Mouse (Mus musculus): ENCODE results near the gene Slit3. TPM values are rescaled to one million over a fixed set of nuclear protein-coding genes. Genes with fewer than 3 reads are reported as not detected.

The Slit3 gene
- polyA plus RNA-seq, 1 experiment from 2014 or later, result 14.3 TPM

DNA sequence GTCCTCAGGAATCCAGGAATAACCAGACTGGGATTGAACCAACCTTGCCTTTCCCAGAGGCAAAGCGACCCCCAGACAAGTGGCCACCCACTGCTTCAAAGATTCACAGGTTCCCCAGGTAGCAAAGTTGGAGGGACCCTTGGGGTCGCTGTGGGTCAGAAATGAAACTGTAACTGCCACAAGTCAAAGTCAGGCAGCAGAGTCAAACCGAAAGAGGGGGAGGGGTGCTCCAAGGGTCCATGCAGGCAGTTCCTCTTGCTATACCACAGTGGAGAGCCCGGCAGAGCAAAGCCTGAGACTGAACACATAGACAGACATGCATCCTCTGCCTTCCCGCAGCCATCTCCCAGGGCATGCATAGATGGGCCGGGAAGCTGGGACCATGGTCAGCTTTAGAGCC lies 590.3 kb downstream of the Slit3 start:
- Histone ChIP-seq H3K4me1 (replicated peaks; ENCODE audit: control insufficient read depth, insufficient read depth, low read length) (no peaks in the 10 kb centered on the region), H3K27me3 (ENCODE audit: control insufficient read depth, insufficient read depth, low read length) (no peaks in the 10 kb centered on the region), H3K9me3 (ENCODE audit: control insufficient read depth, low read length) (no peaks in the 10 kb centered on the region), H3K9ac (no peak overlapping the region), H3K27ac (no peak overlapping the region), H3K36me3 (replicated peaks; ENCODE audit: control insufficient read depth, insufficient read depth) (no peaks in the 10 kb centered on the region), H3K4me2 (replicated peaks) (no peak overlapping the region), H3K4me3 (replicated peaks; ENCODE audit: low read length) (no peak overlapping the region)
- ATAC-seq (ENCODE audit: low FRiP score), result no peak
- DNase-seq (ENCODE audit: low spot score), result no peak
- WGBS, result 93% methylated on average over 6 of the region's 6 CpGs

DNA sequence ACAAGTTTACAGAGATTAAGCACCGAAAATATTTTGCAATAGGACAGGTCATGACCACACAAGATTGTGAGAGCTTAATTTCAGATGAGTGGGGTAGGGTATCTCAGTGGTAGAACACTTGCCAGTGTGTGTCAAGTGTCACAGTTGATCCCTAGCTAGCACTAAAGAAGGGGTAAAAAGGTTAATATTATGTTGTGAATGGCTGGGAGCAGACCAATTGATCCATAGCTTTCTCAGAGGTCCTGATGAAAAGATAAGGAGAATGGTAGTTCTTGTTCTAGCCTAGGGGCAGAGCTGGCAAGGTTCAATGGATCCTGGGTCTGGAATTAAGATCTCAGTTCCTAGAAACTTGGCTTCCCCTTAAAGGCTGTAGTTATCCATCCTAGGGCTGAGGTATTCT lies 597.9 kb downstream of the Slit3 start:
- no peak for ATAC-seq (ENCODE audit: low FRiP score)

DNA sequence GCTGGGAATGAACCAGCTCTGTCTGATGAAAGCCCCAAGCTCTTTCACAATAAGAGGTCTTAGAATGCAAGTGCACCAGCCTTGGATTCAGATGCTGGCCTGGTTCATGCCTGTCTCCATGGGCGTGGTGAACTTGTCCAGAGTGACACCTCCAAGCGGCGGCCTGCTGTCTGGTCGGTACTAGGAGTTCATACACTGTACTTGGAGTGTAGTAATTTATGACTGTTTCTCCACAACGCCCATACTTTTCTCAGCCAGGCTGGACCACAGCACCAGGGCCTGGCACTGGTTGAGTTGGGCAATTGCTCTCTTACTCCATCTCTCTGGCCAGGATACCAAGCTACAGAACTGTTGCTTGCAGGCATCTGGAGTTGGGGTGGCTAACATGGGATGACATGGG lies 602.9 kb downstream of the Slit3 start:
- 85% methylated on average over 5 of the region's 5 CpGs for WGBS
- Histone ChIP-seq H3K9me3 (ENCODE audit: control insufficient read depth, low read length) (no peaks in the 10 kb centered on the region), H3K27me3 (ENCODE audit: control insufficient read depth, insufficient read depth, low read length) (no peaks in the 10 kb centered on the region), H3K9ac (no peak overlapping the region), H3K4me2 (replicated peaks) (no peak overlapping the region), H3K4me1 (replicated peaks; ENCODE audit: control insufficient read depth, insufficient read depth, low read length) (no peaks in the 10 kb centered on the region), H3K4me3 (replicated peaks; ENCODE audit: low read length) (no peak overlapping the region), H3K36me3 (replicated peaks; ENCODE audit: control insufficient read depth, insufficient read depth) (no peaks in the 10 kb centered on the region), H3K27ac (no peak overlapping the region)
- ATAC-seq (ENCODE audit: low FRiP score), result no peak
- DNase-seq (ENCODE audit: low spot score), result no peak

More for the DNA sequence above, 597.9 kb downstream of the Slit3 start:
- no peak overlapping the region for H3K27ac ChIP-seq
- no peak for DNase-seq (ENCODE audit: low spot score)
- no peak overlapping the region for H3K9ac ChIP-seq
- no peak overlapping the region for H3K4me3 ChIP-seq (replicated peaks; ENCODE audit: low read length)
- H3K4me2 ChIP-seq (replicated peaks), result no peak overlapping the region
- no peaks in the 10 kb centered on the region for H3K4me1 ChIP-seq (replicated peaks; ENCODE audit: control insufficient read depth, insufficient read depth, low read length)
- 84% methylated on average over 1 of the region's 1 CpGs for WGBS
- H3K27me3 ChIP-seq (ENCODE audit: control insufficient read depth, insufficient read depth, low read length), result no peaks in the 10 kb centered on the region
- no peaks in the 10 kb centered on the region for H3K36me3 ChIP-seq (replicated peaks; ENCODE audit: control insufficient read depth, insufficient read depth)
- H3K9me3 ChIP-seq (ENCODE audit: control insufficient read depth, low read length), result no peaks in the 10 kb centered on the region

DNA sequence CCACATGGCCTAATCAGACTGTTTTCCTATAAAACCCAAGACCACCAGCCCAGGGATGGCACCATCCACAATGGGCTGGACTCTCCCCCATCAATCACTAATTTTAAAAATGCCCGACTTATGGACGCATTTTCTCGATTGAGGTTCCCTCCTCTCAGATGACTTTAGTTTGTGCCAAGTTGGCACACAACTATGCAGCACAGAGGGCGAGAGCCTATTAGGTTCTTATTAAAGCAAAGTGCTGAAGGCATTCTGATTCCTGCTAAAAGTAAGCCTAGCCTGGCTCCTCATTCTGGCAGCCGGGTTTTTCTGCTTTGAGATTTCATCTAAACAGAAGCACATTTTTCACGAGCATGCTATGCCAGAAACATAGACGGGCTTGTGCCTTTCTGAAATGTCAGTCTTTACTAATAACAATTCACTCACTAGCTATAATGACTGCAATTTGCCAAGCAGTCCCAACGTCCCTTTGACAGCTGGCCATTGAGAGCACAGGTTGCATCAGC lies 605.4 kb downstream of the Slit3 start:
- ATAC-seq (ENCODE audit: low FRiP score) (no peak), DNase-seq (ENCODE audit: low spot score) (peak; percentile 25)
- WGBS, result 72% methylated on average over 8 of the region's 8 CpGs

DNA sequence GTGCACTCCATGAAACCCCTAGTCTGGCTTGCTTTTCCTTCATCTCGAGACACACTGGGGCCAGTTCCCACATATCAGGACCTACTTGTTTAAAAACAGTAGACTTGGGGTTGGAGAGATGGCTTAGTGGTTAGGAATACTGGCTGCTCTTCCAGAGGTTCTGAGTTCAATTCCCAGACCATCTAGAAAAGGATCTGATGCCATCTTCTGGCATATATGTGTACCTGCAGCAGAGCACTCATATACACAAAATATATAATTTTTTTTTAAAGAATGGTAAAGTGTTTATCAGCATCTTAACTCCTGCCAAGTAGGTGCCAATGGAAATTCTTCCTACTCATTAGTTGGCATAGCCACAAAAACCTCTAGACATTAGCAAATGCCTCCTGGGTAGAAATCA lies 607.2 kb downstream of the Slit3 start:
- Histone ChIP-seq H3K9me3 (ENCODE audit: control insufficient read depth, low read length) (no peaks in the 10 kb centered on the region), H3K4me3 (replicated peaks; ENCODE audit: low read length) (no peak overlapping the region), H3K27ac (no peak overlapping the region), H3K36me3 (replicated peaks; ENCODE audit: control insufficient read depth, insufficient read depth) (no peaks in the 10 kb centered on the region), H3K27me3 (ENCODE audit: control insufficient read depth, insufficient read depth, low read length) (no peaks in the 10 kb centered on the region), H3K4me2 (replicated peaks) (no peak overlapping the region), H3K9ac (no peak overlapping the region), H3K4me1 (replicated peaks; ENCODE audit: control insufficient read depth, insufficient read depth, low read length) (peaks cover 7% of the 10 kb centered on the region; the same call in 1 of the 2 replicates)
- 90% methylated on average over 1 of the region's 1 CpGs for WGBS
- no peak for DNase-seq (ENCODE audit: low spot score)
- no peak for ATAC-seq (ENCODE audit: low FRiP score)

More for the DNA sequence above, 605.4 kb downstream of the Slit3 start:
- Histone ChIP-seq H3K4me3 (replicated peaks; ENCODE audit: low read length) (no peak overlapping the region), H3K9me3 (ENCODE audit: control insufficient read depth, low read length) (no peaks in the 10 kb centered on the region), H3K27me3 (ENCODE audit: control insufficient read depth, insufficient read depth, low read length) (no peaks in the 10 kb centered on the region), H3K4me2 (replicated peaks) (no peak overlapping the region), H3K4me1 (replicated peaks; ENCODE audit: control insufficient read depth, insufficient read depth, low read length) (peaks cover 7% of the 10 kb centered on the region; the same call in 1 of the 2 replicates), H3K27ac (no peak overlapping the region), H3K36me3 (replicated peaks; ENCODE audit: control insufficient read depth, insufficient read depth) (no peaks in the 10 kb centered on the region), H3K9ac (no peak overlapping the region)

DNA sequence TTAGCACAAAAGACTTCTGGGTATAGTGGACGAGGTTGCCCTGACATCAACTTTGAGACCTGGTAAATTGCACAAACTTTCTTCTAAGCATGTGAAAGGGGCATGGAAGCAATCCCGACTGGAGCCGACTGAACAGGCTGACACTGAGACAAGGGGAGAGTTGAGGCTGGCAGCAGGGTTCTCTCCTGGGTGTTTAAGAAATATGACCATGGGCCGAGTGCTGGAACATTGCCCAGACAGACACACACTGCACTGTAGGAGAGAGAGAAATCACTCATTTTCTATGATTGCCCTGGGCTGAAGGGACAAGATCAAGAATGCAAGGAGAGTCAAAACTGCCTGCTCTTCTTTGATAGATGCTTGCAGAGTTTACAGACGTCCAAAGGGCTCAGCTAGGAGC lies 608.2 kb downstream of the Slit3 start:
- DNase-seq (ENCODE audit: low spot score) (peak; percentile 24), ATAC-seq (ENCODE audit: low FRiP score) (no peak)
- no peaks in the 10 kb centered on the region for H3K9me3 ChIP-seq (ENCODE audit: control insufficient read depth, low read length)
- no peaks in the 10 kb centered on the region for H3K27me3 ChIP-seq (ENCODE audit: control insufficient read depth, insufficient read depth, low read length)
- no peak overlapping the region for H3K4me2 ChIP-seq (replicated peaks)
- WGBS, result 34% methylated on average over 5 of the region's 5 CpGs
- no peak overlapping the region for H3K27ac ChIP-seq
- no peaks in the 10 kb centered on the region for H3K36me3 ChIP-seq (replicated peaks; ENCODE audit: control insufficient read depth, insufficient read depth)
- H3K4me3 ChIP-seq (replicated peaks; ENCODE audit: low read length), result no peak overlapping the region
- H3K4me1 ChIP-seq (replicated peaks; ENCODE audit: control insufficient read depth, insufficient read depth, low read length), result peaks cover 7% of the 10 kb centered on the region; the same call in 1 of the 2 replicates
- no peak overlapping the region for H3K9ac ChIP-seq

DNA sequence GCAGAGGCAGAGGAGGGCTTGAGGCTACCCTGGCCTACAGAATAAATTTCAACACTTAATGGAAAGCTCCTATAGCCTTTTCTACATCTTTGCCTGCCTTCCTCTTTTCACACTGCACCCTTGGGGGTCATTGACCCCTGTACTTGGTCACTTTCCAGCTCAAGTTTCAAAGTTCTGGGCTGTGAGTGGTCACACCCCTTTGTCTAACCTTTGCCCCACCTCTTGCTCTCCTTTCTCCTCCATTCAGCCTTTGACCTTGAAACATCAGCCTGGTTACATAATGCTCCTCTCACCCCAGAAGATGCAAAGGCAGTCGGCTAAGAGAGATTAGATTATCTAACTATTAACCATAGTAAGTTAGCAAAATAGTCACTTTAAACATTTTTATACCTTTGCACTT lies 611.3 kb downstream of the Slit3 start:
- no peak overlapping the region for H3K4me3 ChIP-seq (replicated peaks; ENCODE audit: low read length)
- H3K27ac ChIP-seq, result no peak overlapping the region
- peaks cover 7% of the 10 kb centered on the region; the same call in 1 of the 2 replicates for H3K4me1 ChIP-seq (replicated peaks; ENCODE audit: control insufficient read depth, insufficient read depth, low read length)
- ATAC-seq (ENCODE audit: low FRiP score) (no peak), DNase-seq (ENCODE audit: low spot score) (no peak)
- no peak overlapping the region for H3K9ac ChIP-seq
- WGBS, result 47% methylated on average over 1 of the region's 1 CpGs
- H3K4me2 ChIP-seq (replicated peaks), result no peak overlapping the region
- no peaks in the 10 kb centered on the region for H3K36me3 ChIP-seq (replicated peaks; ENCODE audit: control insufficient read depth, insufficient read depth)
- no peaks in the 10 kb centered on the region for H3K27me3 ChIP-seq (ENCODE audit: control insufficient read depth, insufficient read depth, low read length)
- H3K9me3 ChIP-seq (ENCODE audit: control insufficient read depth, low read length), result no peaks in the 10 kb centered on the region

DNA sequence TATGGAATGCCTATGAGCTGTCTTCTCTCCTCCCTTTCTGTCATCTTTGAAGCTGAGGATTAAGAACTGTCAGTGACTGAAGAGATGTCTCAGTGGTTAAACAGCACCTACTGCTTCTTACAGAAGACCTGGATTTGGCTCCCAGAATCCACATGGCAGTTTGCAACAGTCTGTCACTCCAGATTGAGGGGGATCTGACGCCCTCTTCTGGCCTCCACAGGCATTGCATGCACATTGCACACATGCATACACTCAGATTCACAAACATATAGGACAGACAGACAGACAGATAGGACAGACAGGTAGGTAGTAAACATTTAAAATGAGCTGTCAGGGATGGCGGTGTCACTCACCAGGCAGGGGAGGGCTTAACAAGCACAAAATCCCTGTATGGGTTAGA lies 615.8 kb downstream of the Slit3 start:
- Histone ChIP-seq H3K36me3 (replicated peaks; ENCODE audit: control insufficient read depth, insufficient read depth) (no peaks in the 10 kb centered on the region), H3K9me3 (ENCODE audit: control insufficient read depth, low read length) (no peaks in the 10 kb centered on the region), H3K4me3 (replicated peaks; ENCODE audit: low read length) (no peak overlapping the region), H3K27ac (no peak overlapping the region), H3K4me1 (replicated peaks; ENCODE audit: control insufficient read depth, insufficient read depth, low read length) (no peaks in the 10 kb centered on the region), H3K4me2 (replicated peaks) (no peak overlapping the region), H3K27me3 (ENCODE audit: control insufficient read depth, insufficient read depth, low read length) (no peaks in the 10 kb centered on the region), H3K9ac (no peak overlapping the region)
- WGBS, result 71% methylated on average over 2 of the region's 2 CpGs
- DNase-seq (ENCODE audit: low spot score) (no peak), ATAC-seq (ENCODE audit: low FRiP score) (no peak)

DNA sequence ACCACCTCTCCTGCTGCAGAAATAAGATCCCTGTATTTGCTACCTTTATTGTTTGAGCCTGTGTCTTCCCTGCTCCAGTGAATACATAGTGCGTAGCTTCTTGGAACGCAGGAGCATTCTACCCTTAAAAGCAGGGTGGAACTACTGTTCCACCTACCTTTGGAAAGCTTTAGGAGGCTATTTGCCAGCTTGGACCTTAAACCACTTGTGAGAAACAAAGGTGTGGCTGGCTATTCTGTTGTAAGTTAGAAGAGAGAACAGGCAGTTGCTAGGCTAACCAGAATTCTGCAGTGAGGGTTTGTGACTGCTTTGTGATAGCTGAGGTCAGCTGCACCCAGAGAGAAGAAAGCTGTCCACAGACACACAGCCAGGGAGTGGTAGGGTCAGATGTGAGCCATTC lies 616.2 kb downstream of the Slit3 start:
- 98% methylated on average over 2 of the region's 2 CpGs for WGBS

DNA sequence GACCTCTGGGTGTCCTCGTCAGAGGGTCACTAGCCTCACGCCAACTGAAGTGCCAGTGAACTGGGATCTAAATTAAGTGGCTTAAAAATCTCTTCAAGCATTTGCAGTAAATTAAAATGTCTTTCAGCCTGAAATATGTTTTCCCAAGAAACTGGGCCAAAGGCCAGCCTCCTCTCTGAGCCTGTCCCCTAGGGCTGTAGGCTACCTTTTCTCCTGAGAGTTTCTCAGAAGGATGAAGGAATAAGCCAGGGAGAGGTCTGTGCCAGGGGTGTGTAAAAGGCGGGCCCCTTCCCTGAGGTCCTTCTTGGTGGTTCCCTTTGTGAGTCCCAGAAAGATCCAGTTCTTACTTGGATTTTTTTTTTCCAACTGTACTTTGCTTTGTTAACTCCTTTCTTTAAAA lies 617.1 kb downstream of the Slit3 start:
- Histone ChIP-seq H3K4me2 (replicated peaks) (no peak overlapping the region), H3K36me3 (replicated peaks; ENCODE audit: control insufficient read depth, insufficient read depth) (no peaks in the 10 kb centered on the region), H3K9me3 (ENCODE audit: control insufficient read depth, low read length) (no peaks in the 10 kb centered on the region), H3K27ac (no peak overlapping the region), H3K9ac (no peak overlapping the region), H3K27me3 (ENCODE audit: control insufficient read depth, insufficient read depth, low read length) (no peaks in the 10 kb centered on the region), H3K4me1 (replicated peaks; ENCODE audit: control insufficient read depth, insufficient read depth, low read length) (no peaks in the 10 kb centered on the region), H3K4me3 (replicated peaks; ENCODE audit: low read length) (no peak overlapping the region)
- 75% methylated on average over 3 of the region's 3 CpGs for WGBS
- DNase-seq (ENCODE audit: low spot score) (no peak), ATAC-seq (ENCODE audit: low FRiP score) (no peak)

More for the DNA sequence above, 616.2 kb downstream of the Slit3 start:
- DNase-seq (ENCODE audit: low spot score) (no peak), ATAC-seq (ENCODE audit: low FRiP score) (no peak)
- H3K4me3 ChIP-seq (replicated peaks; ENCODE audit: low read length), result no peak overlapping the region
- no peaks in the 10 kb centered on the region for H3K4me1 ChIP-seq (replicated peaks; ENCODE audit: control insufficient read depth, insufficient read depth, low read length)
- no peak overlapping the region for H3K9ac ChIP-seq
- no peaks in the 10 kb centered on the region for H3K36me3 ChIP-seq (replicated peaks; ENCODE audit: control insufficient read depth, insufficient read depth)
- H3K4me2 ChIP-seq (replicated peaks), result no peak overlapping the region
- H3K9me3 ChIP-seq (ENCODE audit: control insufficient read depth, low read length), result no peaks in the 10 kb centered on the region
- no peaks in the 10 kb centered on the region for H3K27me3 ChIP-seq (ENCODE audit: control insufficient read depth, insufficient read depth, low read length)
- no peak overlapping the region for H3K27ac ChIP-seq

Data from hindbrain, embryonic 14.5 days (tissue).